Mouse (Mus musculus) limb, embryonic 14.5 days (tissue): ENCODE measurements around the gene Ctcfl. TPM values are rescaled to one million over a fixed set of nuclear protein-coding genes. Genes with fewer than 3 reads are reported as not detected.

Experiments
- ATAC-seq: fragments of 200-750 bp; cut with Nextera tagmentation; 2 replicates; pipeline ENCODE4 v1.8.0; 2017; ENCODE audit warnings: low read depth, moderate number of reproducible peaks, moderate TSS enrichment; ENCODE audit not compliant: low FRiP score
- DNase-seq: peaks from one replicate; pipeline ENCODE4 v3.0.0-alpha.2; 2015; ENCODE audit warnings: low spot score
- H3K27ac ChIP-seq: fragments of 300-500 bp; sonication (generic); replicated peaks from 2 replicates; pipeline ENCODE4 v1.5.1; 2014; ENCODE audit warnings: low read depth, mild to moderate bottlenecking, low read length, moderate library complexity, mixed read lengths
- H3K27me3 ChIP-seq: fragments of 300-500 bp; sonication (generic); 2 replicates; pipeline ENCODE4 v1.6.1; 2014; ENCODE audit warnings: low read length, mixed read lengths; ENCODE audit not compliant: control insufficient read depth, insufficient read depth
- H3K36me3 ChIP-seq: fragments of 300-500 bp; sonication (generic); 2 replicates; pipeline ENCODE4 v1.6.1; 2014; ENCODE audit warnings: mild to moderate bottlenecking, low read length, moderate library complexity, mixed read lengths; ENCODE audit not compliant: control insufficient read depth, insufficient read depth
- H3K4me1 ChIP-seq: fragments of 300-500 bp; sonication (generic); 2 replicates; pipeline ENCODE4 v1.6.1; 2014; ENCODE audit warnings: antibody characterized with exemption, low read length, mixed read lengths; ENCODE audit not compliant: control insufficient read depth, insufficient read depth
- H3K4me2 ChIP-seq: fragments of 300-500 bp; sonication (generic); replicated peaks from 2 replicates; pipeline ENCODE4 v1.6.1; 2014; ENCODE audit warnings: low read depth, mild to moderate bottlenecking, low read length, moderate library complexity; ENCODE audit not compliant: severe bottlenecking
- H3K4me3 ChIP-seq: fragments of 300-500 bp; sonication (generic); replicated peaks from 2 replicates; pipeline ENCODE4 v1.5.1; 2014; ENCODE audit warnings: low read length
- H3K9ac ChIP-seq: fragments of 300-500 bp; sonication (generic); 2 replicates; pipeline ENCODE4 v1.6.1; 2014; ENCODE audit warnings: mild to moderate bottlenecking, low read depth, low read length, moderate library complexity; ENCODE audit not compliant: severe bottlenecking
- H3K9me3 ChIP-seq: fragments of 300-500 bp; sonication (generic); 2 replicates; pipeline ENCODE4 v1.6.1; 2016; ENCODE audit warnings: low read length; ENCODE audit not compliant: control insufficient read depth
- POLR2A ChIP-seq: fragments of 200-500 bp; IDR thresholded peaks from 2 replicates; pipeline ENCODE4 v1.8.0; 2012; ENCODE audit warnings: inconsistent platforms, mild to moderate bottlenecking, moderate library complexity, borderline replicate concordance; ENCODE audit not compliant: insufficient read depth, insufficient read length; ENCODE audit errors: extremely low read depth
- whole genome bisulfite sequencing: fragments of 180-500 bp; shearing (Covaris S2); extraction: QIAGEN DNeasy Blood & Tissue Kit; methylation state at CpG from one replicate; pipeline ENCODE4 v1.1.7; 2014; 5-methylcytosine and 5-hydroxymethylcytosine counted together
- polyA plus RNA-seq, 2 experiments: library from polyadenylated mRNA; depleted of rRNA in 1 of 2; stranded (reverse) in 1 of 2; unstranded in 1 of 2; fragments of >200 nt; fragmentation: Nextera tagmentation in 1 of 2; extraction: Ambion mirVana in 1 of 2; gene quantifications; 2 replicates each; pipeline versions ENCODE4 v1.2.1 to v1.2.3; 2012 to 2014

Gene Ctcfl
- polyA plus RNA-seq, 2 experiments, result not detected

GRCm38 (mm10) chr2:173156923-173157322, 37.6 kb upstream of the Ctcfl start:
- Histone ChIP-seq H3K4me2 (no peak overlapping the region), H3K4me3 (no peak overlapping the region), H3K36me3 (no peaks in the 10 kb centered on the region), H3K9me3 (no peaks in the 10 kb centered on the region), H3K27me3 (no peaks in the 10 kb centered on the region), H3K4me1 (peaks cover 10% of the 10 kb centered on the region), H3K9ac (no peak overlapping the region), H3K27ac (no peak overlapping the region)
- TF ChIP-seq POLR2A, result no peak
- no peak for DNase-seq
- ATAC-seq, result no peak
- WGBS, result 86% methylated on average over 13 of the region's 13 CpGs

DNA sequence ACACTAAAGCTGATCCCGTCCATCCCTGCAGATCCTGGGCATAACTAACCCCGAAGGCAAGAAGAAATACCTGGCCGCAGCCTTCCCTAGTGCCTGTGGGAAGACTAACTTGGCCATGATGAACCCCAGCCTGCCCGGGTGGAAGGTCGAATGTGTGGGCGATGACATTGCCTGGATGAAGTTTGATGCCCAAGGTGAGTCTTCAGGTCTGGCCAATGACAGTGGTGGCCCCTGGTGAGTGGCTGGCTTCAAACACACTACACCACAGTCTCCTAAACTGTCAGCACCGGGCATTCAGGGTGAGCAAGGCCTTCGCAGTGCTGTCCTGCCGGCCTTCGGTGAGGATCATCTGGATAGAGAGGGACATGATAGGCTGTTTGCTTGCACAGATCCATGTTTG, 36.6 kb upstream of the Ctcfl start:
- TF ChIP-seq POLR2A, result no peak
- no peaks in the 10 kb centered on the region for H3K36me3 ChIP-seq
- no peaks in the 10 kb centered on the region for H3K27me3 ChIP-seq
- no peaks in the 10 kb centered on the region for H3K9me3 ChIP-seq
- no peak overlapping the region for H3K9ac ChIP-seq
- 92% methylated on average over 10 of the region's 10 CpGs for WGBS
- ATAC-seq (no peak), DNase-seq (no peak)
- no peak overlapping the region for H3K4me2 ChIP-seq
- no peak overlapping the region for H3K4me3 ChIP-seq
- peaks cover 8% of the 10 kb centered on the region; the same call in 1 of the 2 replicates for H3K4me1 ChIP-seq
- no peak overlapping the region for H3K27ac ChIP-seq

- Histone ChIP-seq H3K27me3 (no peaks in the 10 kb centered on the region), H3K9ac (no peak overlapping the region), H3K27ac (no peak overlapping the region), H3K4me2 (no peak overlapping the region), H3K4me3 (no peak overlapping the region), H3K9me3 (no peaks in the 10 kb centered on the region), H3K4me1 (peaks cover 6% of the 10 kb centered on the region; the same call in 1 of the 2 replicates), H3K36me3 (no peaks in the 10 kb centered on the region)
- no peak for ATAC-seq
- no peak for TF ChIP-seq POLR2A
- WGBS, result 88% methylated on average over 14 of the region's 14 CpGs
- DNase-seq, result no peak
Observed at GRCm38 (mm10) chr2:173154962-173155361, 35.6 kb upstream of the Ctcfl start.

DNA sequence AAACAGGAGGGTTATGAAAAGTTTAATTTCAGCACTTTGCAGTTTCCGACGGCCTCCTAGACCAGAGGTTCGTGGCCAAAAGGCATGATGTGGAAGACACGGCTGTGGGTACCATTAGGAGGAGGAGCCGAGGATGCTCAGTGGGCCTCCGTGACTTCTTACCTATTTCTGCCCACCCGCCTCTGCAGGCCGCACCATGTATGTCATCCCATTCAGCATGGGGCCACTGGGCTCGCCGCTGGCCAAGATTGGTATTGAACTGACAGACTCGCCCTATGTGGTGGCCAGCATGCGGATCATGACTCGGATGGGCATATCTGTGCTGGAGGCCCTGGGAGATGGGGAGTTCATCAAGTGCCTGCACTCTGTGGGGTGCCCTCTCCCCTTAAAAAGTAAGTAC, 35.2 kb upstream of the Ctcfl start:
- DNase-seq (no peak), ATAC-seq (no peak)
- Histone ChIP-seq H3K36me3 (no peaks in the 10 kb centered on the region), H3K27ac (no peak overlapping the region), H3K9me3 (no peaks in the 10 kb centered on the region), H3K27me3 (no peaks in the 10 kb centered on the region), H3K9ac (no peak overlapping the region), H3K4me1 (peaks cover 1% of the 10 kb centered on the region; the same call in 1 of the 2 replicates), H3K4me3 (no peak overlapping the region), H3K4me2 (no peak overlapping the region)
- no peak for TF ChIP-seq POLR2A
- 89% methylated on average over 13 of the region's 13 CpGs for WGBS

DNA sequence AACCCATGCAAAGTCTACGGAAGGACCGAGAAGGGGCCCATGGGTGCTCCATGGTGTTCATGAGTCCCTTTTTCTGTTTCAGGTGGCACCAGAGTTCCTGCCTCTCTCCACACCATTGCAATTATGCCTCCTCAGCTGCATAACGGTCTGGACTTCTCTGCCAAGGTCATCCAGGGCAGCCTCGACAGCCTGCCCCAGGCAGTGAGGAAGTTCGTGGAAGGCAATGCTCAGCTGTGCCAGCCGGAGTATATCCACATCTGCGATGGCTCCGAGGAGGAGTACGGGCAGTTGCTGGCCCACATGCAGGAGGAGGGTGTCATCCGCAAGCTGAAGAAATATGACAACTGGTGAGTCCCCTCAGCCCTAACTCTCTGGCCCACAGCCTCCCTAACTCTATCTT, 33.9 kb upstream of the Ctcfl start:
- Histone ChIP-seq H3K36me3 (no peaks in the 10 kb centered on the region), H3K9ac (no peak overlapping the region), H3K9me3 (no peaks in the 10 kb centered on the region), H3K27ac (no peak overlapping the region), H3K4me1 (no peaks in the 10 kb centered on the region), H3K4me3 (no peak overlapping the region), H3K27me3 (no peaks in the 10 kb centered on the region), H3K4me2 (no peak overlapping the region)
- no peak for TF ChIP-seq POLR2A
- WGBS, result 88% methylated on average over 10 of the region's 10 CpGs
- DNase-seq, result no peak
- ATAC-seq, result no peak

DNA sequence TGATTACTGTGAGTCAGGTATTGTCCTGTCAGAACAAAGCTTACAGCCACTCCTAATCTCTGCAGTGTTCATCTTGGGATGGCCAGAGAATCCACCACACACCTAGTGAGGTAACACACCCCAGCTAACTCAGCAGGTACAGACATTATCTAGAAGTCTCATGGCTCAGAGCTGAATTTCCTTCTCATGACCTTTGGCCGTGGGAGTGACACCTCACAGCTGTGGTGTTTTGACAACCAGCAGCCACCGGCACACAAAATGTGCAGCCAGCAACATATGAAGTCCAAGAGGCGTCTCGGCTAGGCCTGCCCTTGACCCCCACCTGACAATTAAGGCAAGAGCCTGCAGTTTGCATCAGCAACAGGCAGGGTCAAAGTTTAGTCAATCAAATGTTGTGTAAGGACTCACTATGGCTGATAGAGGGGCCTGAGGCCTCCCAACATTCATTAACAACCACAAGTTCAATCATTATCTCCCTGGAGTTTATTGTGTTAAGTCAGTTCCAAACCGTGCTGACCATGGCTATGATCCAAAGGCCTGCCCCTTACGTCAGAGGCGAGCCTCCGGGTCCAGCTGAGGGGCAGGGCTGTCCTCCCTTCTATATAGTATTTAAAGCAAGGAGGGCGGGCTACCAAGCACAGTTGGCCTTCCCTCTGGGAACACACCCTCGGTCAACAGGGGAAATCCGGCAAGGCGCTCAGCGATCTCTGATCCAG, 33.3 kb upstream of the Ctcfl start, which contains the start of gene Pck1:
Pck1 (plus strand) TSS at position 613 of the 716 bp plus-strand sequence.
- WGBS, result 91% methylated on average over 13 of the region's 13 CpGs
- ATAC-seq (no peak), DNase-seq (no peak)

More for the DNA sequence above, 33.3 kb upstream of the Ctcfl start, which contains the start of gene Pck1:
- H3K36me3 ChIP-seq, result no peaks in the 10 kb centered on the region
- TF ChIP-seq POLR2A, result no peak
- H3K4me1 ChIP-seq, result no peaks in the 10 kb centered on the region
- H3K27me3 ChIP-seq, result no peaks in the 10 kb centered on the region
- H3K9ac ChIP-seq, result no peak within 1 kb of the TSS
- H3K9me3 ChIP-seq, result no peaks in the 10 kb centered on the region
- H3K4me2 ChIP-seq, result no peak within 1 kb of the TSS
- no peak within 1 kb of the TSS for H3K27ac ChIP-seq
- H3K4me3 ChIP-seq, result no peak within 1 kb of the TSS
